Mouse (Mus musculus) neural tube, embryonic 14.5 days (tissue): ENCODE measurements at regions not wholly inside any gene's neighbourhood (a gene's known extent, or its start where the extent isn't known, plus 50 kb on each side); places are given as distances from the start of the nearest gene placed in this dataset.

Experiments used
- ATAC-seq: fragments of 200-750 bp; cut with Nextera tagmentation; 2 replicates; pipeline ENCODE4 v1.8.0; 2017; ENCODE audit warnings: low read depth, mild to moderate bottlenecking, moderate TSS enrichment, moderate library complexity
- H3K27ac ChIP-seq: fragments of 300-500 bp; sonication (generic); 2 replicates; pipeline ENCODE4 v1.5.1; 2014; ENCODE audit warnings: low read depth, mild to moderate bottlenecking, control low read depth, low read length, moderate library complexity, mixed read lengths
- H3K27me3 ChIP-seq: fragments of 300-500 bp; sonication (generic); 2 replicates; pipeline ENCODE4 v1.6.1; 2014; ENCODE audit warnings: low read length; ENCODE audit not compliant: control insufficient read depth, insufficient read depth
- H3K36me3 ChIP-seq: fragments of 300-500 bp; sonication (generic); 2 replicates; pipeline ENCODE4 v1.6.1; 2014; ENCODE audit warnings: low read length, mixed read lengths; ENCODE audit not compliant: control insufficient read depth, insufficient read depth
- H3K4me1 ChIP-seq: fragments of 300-500 bp; sonication (generic); 2 replicates; pipeline ENCODE4 v1.6.1; 2014; ENCODE audit warnings: low read length; ENCODE audit not compliant: control insufficient read depth, insufficient read depth
- H3K4me2 ChIP-seq: fragments of 300-500 bp; sonication (generic); 2 replicates; pipeline ENCODE4 v1.6.1; 2014; ENCODE audit warnings: mild to moderate bottlenecking, low read depth, low read length, control low read depth
- H3K4me3 ChIP-seq: fragments of 300-500 bp; sonication (generic); 2 replicates; pipeline ENCODE4 v1.5.1; 2014; ENCODE audit warnings: low read depth, low read length, control low read depth, mixed read lengths
- H3K9ac ChIP-seq: fragments of 300-500 bp; sonication (generic); replicated peaks from 2 replicates; pipeline ENCODE4 v1.6.1; 2014; ENCODE audit warnings: low read depth, mild to moderate bottlenecking, control low read depth, low read length, mixed read lengths
- H3K9me3 ChIP-seq: fragments of 300-500 bp; sonication (generic); 2 replicates; pipeline ENCODE4 v1.6.1; 2016; ENCODE audit warnings: low read length; ENCODE audit not compliant: control insufficient read depth
- WGBS: fragments of 180-500 bp; shearing (Covaris S2); extraction: QIAGEN DNeasy Blood & Tissue Kit; methylation state at CpG from one replicate; pipeline ENCODE4 v1.1.7; 2014; 5-methylcytosine and 5-hydroxymethylcytosine counted together

DNA sequence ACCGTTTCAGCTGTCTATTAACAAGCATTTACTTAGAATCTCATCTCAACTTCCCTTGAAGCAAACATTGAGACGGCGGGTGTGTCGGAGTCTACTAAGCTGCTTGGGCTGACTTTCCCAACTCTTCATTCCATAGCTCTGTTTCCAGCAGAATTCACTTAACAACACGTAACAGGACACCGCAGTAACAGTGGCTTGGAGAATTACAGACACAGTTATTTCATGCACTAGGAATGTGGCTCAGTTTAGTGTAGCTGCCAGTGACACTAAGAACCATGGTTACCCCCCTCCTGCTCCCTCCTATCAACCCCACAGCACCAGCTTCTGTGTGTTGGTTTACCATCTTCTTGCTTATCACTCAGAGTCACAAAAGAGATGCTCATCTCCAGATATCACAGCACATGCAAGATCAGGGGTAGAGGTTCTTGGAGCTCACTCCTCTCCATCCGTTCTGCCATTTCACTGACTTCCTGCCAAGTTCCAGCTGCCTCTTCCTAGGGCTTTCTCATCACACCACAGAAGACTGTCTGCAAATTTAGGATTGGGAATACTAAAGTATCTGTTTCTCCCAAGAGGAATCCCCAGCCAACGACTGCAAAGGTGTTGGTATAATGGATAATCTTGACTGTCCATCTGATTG, 90.7 kb downstream of the Banf2 start:
- no peak for ATAC-seq
- H3K4me1 ChIP-seq = peaks cover 3% of the 10 kb centered on the region; the same call in 1 of the 2 replicates
- no peak overlapping the region for H3K4me2 ChIP-seq
- no peaks in the 10 kb centered on the region for H3K27me3 ChIP-seq
- H3K27ac ChIP-seq = no peak overlapping the region
- H3K4me3 ChIP-seq = no peak overlapping the region
- H3K9me3 ChIP-seq = no peaks in the 10 kb centered on the region
- 86% methylated on average over 8 of the region's 8 CpGs for WGBS
- H3K36me3 ChIP-seq = no peaks in the 10 kb centered on the region
- H3K9ac ChIP-seq = no peak overlapping the region

DNA sequence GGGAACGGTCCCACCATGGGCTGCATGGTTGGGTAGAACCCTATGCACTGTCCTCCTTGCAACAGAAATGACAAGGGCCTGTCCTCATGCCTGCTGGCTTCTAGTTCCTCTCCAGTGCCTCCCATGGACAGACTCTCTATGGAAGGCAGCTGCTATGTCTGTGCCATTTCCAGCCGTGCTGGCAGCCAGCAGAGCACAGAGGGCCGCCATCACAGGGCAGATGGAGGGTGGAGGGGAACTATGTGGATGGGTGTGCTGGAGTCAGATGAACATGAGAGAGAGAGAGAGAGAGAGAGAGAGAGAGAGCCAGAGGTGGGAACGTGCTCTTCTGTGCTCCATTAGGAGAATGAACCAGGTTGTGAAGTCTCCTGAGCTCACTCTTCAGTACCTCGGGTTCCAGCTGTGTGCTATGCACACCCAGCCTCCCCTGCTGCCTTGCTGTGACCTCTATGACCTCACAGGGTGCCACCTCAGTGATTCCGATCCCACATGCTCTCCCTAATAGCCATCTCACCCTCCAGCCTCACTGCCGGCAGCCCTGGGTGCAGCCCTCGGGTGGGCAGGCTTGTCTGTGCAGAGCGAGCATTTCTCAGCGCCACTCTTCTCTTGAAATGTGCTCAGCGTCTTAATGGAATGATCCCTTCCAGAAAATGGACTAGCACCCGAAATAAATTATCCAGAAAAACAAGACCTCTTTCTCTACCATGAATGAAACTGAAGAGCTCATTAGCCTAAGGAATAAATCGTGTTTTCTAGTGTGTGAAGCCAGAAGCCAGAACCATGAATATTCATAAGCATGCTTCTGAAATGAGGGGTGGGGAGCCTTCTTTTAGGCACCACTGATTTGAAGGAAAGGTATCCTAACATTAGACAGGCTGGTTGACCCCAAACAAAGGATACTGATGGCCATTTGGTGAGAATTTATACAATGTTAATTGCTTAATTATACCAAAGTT, 94.5 kb downstream of the Banf2 start:
- Histone ChIP-seq H3K4me2 (no peak overlapping the region), H3K27ac (peak overlapping the region; percentile 69), H3K9ac (no peak overlapping the region), H3K27me3 (no peaks in the 10 kb centered on the region), H3K4me1 (peaks cover 3% of the 10 kb centered on the region; the same call in 1 of the 2 replicates), H3K9me3 (no peaks in the 10 kb centered on the region), H3K36me3 (no peaks in the 10 kb centered on the region), H3K4me3 (no peak overlapping the region)
- peak; percentile 87 for ATAC-seq
- 27% methylated on average over 13 of the region's 13 CpGs for WGBS

DNA sequence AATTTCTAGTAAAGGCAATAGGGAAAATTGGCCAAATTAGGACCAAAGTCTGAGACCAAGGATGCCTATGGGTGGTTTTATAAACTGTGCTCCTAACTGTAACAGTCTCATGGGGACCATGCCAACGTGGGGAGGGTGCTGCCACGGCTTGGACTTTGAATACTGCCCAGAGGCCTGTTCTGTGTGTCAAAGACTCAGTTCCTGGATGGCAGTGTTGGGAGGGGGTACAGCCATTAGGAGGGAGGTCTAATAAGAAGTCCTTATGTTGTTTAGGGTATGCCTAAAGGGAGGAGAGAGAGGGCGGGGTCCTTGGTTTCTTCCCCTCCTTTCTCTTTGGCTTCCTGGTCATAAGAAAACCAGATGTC, 95.2 kb downstream of the Banf2 start:
- no peaks in the 10 kb centered on the region for H3K36me3 ChIP-seq
- 51% methylated on average over 3 of the region's 3 CpGs for WGBS
- H3K4me3 ChIP-seq = no peak overlapping the region
- H3K9ac ChIP-seq = no peak overlapping the region
- peaks cover 3% of the 10 kb centered on the region; the same call in 1 of the 2 replicates for H3K4me1 ChIP-seq
- H3K9me3 ChIP-seq = no peaks in the 10 kb centered on the region
- no peak overlapping the region for H3K4me2 ChIP-seq
- no peak overlapping the region for H3K27ac ChIP-seq
- ATAC-seq = peak; percentile 85
- H3K27me3 ChIP-seq = no peaks in the 10 kb centered on the region

DNA sequence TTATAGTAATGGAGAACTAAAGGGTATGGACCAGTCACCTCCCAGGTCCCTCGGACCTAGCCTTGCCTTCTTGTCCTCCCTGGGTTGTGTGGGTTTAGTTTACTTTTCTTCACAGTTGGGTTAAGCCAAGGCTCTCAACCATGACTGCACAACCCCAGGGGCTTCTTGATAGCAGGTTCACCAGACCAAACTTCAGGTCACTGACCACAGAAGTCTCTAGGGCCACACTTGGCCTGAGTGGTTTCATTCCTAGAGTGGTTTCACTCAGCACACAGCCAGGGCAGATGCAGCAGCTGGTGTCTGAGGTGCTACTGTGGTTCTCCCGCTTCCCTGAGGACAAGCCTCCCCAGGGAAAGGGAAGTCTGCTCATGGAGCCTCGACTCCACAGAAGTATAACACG, 95.7 kb downstream of the Banf2 start:
- no peak overlapping the region for H3K4me2 ChIP-seq
- H3K36me3 ChIP-seq = no peaks in the 10 kb centered on the region
- no peak for ATAC-seq
- no peaks in the 10 kb centered on the region for H3K27me3 ChIP-seq
- no peak overlapping the region for H3K4me3 ChIP-seq
- no peak overlapping the region for H3K9ac ChIP-seq
- no peaks in the 10 kb centered on the region for H3K9me3 ChIP-seq
- 86% methylated on average over 4 of the region's 4 CpGs for WGBS
- H3K27ac ChIP-seq = no peak overlapping the region
- peaks cover 3% of the 10 kb centered on the region; the same call in 1 of the 2 replicates for H3K4me1 ChIP-seq

DNA sequence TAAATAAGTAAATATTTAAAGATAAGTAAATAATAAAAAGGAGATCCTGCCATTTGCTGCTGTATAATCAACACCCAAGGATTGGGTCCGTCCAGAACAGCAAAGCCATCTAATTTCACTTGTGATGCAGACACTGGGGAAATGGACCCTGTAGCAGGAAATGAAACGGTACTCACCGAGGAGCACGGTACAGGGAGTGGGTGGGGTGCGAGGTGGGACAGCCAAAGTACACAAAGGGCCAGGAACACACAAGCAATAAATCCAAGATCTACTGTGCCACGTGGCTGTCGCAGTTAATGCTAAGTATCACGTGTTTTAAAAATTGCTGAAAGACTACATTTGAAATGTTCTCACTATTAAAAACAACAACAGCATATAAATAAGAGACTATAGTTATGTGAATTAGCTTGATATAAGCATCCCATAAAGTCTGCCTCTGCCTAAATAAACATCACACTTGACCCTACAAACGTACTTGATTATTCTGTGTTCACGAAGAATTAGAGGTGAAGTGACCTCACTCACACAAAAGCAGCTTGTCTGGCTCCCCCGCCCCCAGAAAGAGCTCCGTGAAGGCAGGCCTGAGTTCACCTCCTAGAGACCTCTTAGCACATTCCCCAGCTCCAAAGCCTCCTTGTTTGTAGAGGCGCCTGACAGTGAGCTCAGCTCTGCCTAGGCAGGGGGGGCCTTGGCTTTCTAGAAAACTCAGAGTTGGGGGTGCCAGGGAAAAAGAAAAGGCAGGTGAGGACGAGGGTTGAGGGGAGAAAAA, 101.1 kb downstream of the Banf2 start:
- Histone ChIP-seq H3K4me3 (no peak overlapping the region), H3K4me2 (no peak overlapping the region), H3K27ac (no peak overlapping the region), H3K27me3 (no peaks in the 10 kb centered on the region), H3K9ac (no peak overlapping the region), H3K9me3 (no peaks in the 10 kb centered on the region), H3K4me1 (no peaks in the 10 kb centered on the region), H3K36me3 (no peaks in the 10 kb centered on the region)
- no peak for ATAC-seq
- WGBS = 54% methylated on average over 14 of the region's 14 CpGs

DNA sequence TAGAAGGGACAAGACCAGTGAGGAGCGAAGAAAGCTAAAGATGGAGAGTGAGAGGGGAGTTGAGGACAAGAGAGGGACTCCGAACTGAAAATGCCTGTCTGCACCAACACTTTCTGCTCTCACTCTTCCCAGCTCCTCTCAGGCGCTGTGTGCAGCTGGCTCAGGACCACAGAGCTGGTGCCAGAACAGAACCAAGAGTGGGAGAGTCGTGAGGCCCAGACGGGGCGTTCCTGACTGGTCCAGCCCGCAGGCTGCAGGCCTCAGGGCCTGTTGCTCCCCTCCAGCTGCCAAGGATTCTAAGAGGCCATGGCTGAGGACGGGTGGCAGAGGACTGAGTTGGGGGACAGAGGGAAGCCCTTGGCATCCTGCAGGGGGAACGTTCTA, 101.7 kb downstream of the Banf2 start:
- Histone ChIP-seq H3K27me3 (no peaks in the 10 kb centered on the region), H3K4me2 (no peak overlapping the region), H3K27ac (no peak overlapping the region), H3K4me1 (no peaks in the 10 kb centered on the region), H3K9ac (no peak overlapping the region), H3K36me3 (no peaks in the 10 kb centered on the region), H3K9me3 (no peaks in the 10 kb centered on the region), H3K4me3 (no peak overlapping the region)
- ATAC-seq = no peak
- WGBS = 85% methylated on average over 9 of the region's 9 CpGs

DNA sequence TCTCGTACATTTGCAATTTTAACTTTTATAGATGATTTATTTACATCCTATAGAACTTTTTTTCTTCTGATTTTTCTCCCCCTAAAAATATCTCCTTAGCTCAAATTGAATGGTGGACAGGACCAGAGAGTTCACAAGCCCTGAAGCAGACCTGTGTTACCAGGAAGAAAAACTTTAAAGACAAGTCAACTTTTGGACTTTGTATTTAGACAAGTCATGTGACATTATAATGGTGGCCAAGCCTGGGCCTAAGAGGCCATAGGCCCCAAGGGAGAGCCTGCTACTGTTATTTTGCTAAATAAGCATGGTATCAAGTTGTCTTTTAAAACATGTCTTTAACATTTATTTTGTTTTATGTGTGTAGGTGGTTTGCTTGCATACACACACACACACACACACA, 102.7 kb downstream of the Banf2 start:
- no peak overlapping the region for H3K4me3 ChIP-seq
- no peak overlapping the region for H3K27ac ChIP-seq
- ATAC-seq = no peak
- no peaks in the 10 kb centered on the region for H3K36me3 ChIP-seq
- no peaks in the 10 kb centered on the region for H3K4me1 ChIP-seq
- H3K27me3 ChIP-seq = no peaks in the 10 kb centered on the region
- no peak overlapping the region for H3K9ac ChIP-seq
- no peaks in the 10 kb centered on the region for H3K9me3 ChIP-seq
- no peak overlapping the region for H3K4me2 ChIP-seq
- 84% methylated on average over 1 of the region's 1 CpGs for WGBS

DNA sequence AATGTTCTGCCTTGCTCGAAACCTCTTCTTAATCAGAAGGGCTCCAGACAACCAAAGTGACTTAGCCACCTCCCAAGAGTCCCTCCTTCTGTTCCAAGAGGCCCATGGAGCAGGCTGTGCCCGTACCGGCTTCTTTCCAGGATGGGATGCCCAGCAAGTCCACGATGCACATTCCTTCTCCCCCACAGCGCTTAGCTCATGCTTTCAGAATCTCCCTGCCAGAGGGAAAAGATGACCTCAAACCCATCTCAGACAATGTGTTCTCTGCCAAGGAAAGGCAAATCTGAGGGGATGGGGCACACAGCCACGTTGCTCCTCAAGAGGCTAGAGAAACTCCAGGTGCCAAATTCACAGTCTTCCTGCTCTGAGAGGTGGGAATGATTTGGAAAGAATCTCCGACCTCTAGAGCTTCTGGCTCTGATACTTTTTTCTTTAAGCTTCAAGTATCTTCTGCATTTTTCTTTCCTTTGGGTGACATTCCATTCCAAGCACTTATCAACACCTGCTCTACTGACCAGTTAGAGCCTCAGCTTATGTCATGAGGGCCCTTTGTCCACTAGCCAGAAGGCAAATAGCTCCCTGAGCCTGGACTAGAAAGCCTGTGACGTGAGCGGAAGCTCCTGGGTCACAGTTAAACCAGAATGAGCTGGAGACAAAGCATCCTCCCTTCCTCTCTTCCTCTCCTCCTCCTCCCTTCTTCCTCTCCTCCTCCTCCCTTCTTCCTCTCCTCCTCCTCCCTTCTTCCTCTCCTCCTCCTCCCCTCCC, 110.9 kb downstream of the Banf2 start:
- Histone ChIP-seq H3K36me3 (no peaks in the 10 kb centered on the region), H3K9me3 (no peaks in the 10 kb centered on the region), H3K9ac (no peak overlapping the region), H3K4me2 (no peak overlapping the region), H3K27me3 (no peaks in the 10 kb centered on the region), H3K27ac (no peak overlapping the region), H3K4me1 (no peaks in the 10 kb centered on the region), H3K4me3 (no peak overlapping the region)
- WGBS = 86% methylated on average over 9 of the region's 9 CpGs
- no peak for ATAC-seq
